Mouse (Mus musculus) midbrain, embryonic 15.5 days (tissue): ENCODE data around the gene Zcchc10. TPM values are rescaled to one million over a fixed set of nuclear protein-coding genes. Genes with fewer than 3 reads are reported as not detected.

Experiments used
- ATAC-seq: fragments of 200-750 bp; cut with Nextera tagmentation; replicated peaks from 2 replicates; pipeline ENCODE4 v1.8.0; 2017; ENCODE audit warnings: moderate TSS enrichment
- H3K27ac ChIP-seq: fragments of 300-500 bp; sonication (generic); 2 replicates; pipeline ENCODE4 v1.5.1; 2015; ENCODE audit warnings: mild to moderate bottlenecking, inconsistent platforms
- H3K27me3 ChIP-seq: fragments of 300-500 bp; sonication (generic); replicated peaks from 2 replicates; pipeline ENCODE4 v1.6.1; 2015; ENCODE audit warnings: inconsistent platforms
- H3K36me3 ChIP-seq: fragments of 300-500 bp; sonication (generic); replicated peaks from 2 replicates; pipeline ENCODE4 v1.6.1; 2015; ENCODE audit warnings: inconsistent platforms
- H3K4me1 ChIP-seq: fragments of 300-500 bp; sonication (generic); 2 replicates; pipeline ENCODE4 v1.6.1; 2015; ENCODE audit warnings: inconsistent platforms
- H3K4me2 ChIP-seq: fragments of 300-500 bp; sonication (generic); 2 replicates; pipeline ENCODE4 v1.6.1; 2015; ENCODE audit warnings: inconsistent platforms, mild to moderate bottlenecking, moderate library complexity
- H3K4me3 ChIP-seq: fragments of 300-500 bp; sonication (generic); 2 replicates; pipeline ENCODE4 v1.5.1; 2015; ENCODE audit warnings: mild to moderate bottlenecking, inconsistent platforms
- H3K9ac ChIP-seq: fragments of 300-500 bp; sonication (generic); 2 replicates; pipeline ENCODE4 v1.6.1; 2015; ENCODE audit warnings: mild to moderate bottlenecking, inconsistent platforms
- H3K9me3 ChIP-seq: fragments of 300-500 bp; sonication (generic); 2 replicates; pipeline ENCODE4 v1.6.1; 2016; ENCODE audit warnings: inconsistent platforms
- WGBS: fragments of 180-500 bp; shearing (Covaris S2); methylation state at CpG from one replicate; pipeline ENCODE4 v1.1.7; 2015; ENCODE audit warnings: mixed read lengths; 5-methylcytosine and 5-hydroxymethylcytosine counted together
- polyA plus RNA-seq: library from polyadenylated mRNA; unstranded; fragments of >200 nt; fragmentation: Nextera tagmentation; extraction: Ambion mirVana; gene quantifications from 2 replicates; pipeline ENCODE4 v1.2.1, GENCODE M21; 2015

Gene Zcchc10
- polyA plus RNA-seq, 1 experiment from 2014 or later, result 12.1 TPM

DNA sequence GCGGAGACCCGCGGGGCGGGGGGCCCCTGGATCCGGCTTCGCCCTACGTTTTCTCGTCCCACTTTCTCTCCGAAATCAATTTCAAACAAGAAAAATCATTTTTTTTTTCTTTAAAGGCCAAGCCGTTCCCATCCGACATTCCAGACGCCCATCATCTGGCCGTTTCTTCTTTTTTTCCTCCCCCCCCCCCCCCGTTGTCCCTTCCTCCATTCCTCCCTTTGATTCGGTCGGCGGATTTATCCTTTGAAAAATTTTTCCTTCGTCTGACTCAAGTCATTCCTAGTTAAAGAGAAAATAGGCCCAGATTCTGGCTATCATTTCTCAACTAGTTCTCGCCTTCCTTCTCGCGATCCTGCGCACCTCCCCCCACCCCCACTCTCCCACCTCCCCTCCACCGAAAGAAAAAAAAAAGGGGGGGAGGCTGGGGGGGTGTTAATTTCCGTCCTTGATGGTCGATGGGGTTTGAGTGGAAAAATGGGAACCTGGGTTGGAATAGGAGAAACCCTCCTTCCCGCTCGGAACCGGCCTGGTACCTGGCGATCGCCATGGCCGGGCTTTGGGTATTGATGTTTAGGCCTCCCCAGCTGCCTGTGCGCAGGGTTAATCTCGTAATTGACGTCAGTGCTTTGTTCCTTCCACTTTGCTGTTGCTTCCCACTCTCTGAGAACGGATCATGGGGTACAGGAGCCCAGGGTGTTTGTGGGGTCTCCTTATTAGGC is 26.9 kb downstream of the Zcchc10 start:
- Histone ChIP-seq H3K4me2 (peak overlapping the region; percentile 68), H3K4me3 (peak overlapping the region; percentile 79), H3K9me3 (no peaks in the 10 kb centered on the region), H3K4me1 (peaks cover 21% of the 10 kb centered on the region), H3K36me3 (no peaks in the 10 kb centered on the region), H3K27me3 (peaks cover 3% of the 10 kb centered on the region; the same call in 1 of the 2 replicates), H3K9ac (peak overlapping the region; percentile 92), H3K27ac (peak overlapping the region; percentile 98)
- under 1% methylated on average over 35 of the region's 35 CpGs for WGBS
- no peak for ATAC-seq

DNA sequence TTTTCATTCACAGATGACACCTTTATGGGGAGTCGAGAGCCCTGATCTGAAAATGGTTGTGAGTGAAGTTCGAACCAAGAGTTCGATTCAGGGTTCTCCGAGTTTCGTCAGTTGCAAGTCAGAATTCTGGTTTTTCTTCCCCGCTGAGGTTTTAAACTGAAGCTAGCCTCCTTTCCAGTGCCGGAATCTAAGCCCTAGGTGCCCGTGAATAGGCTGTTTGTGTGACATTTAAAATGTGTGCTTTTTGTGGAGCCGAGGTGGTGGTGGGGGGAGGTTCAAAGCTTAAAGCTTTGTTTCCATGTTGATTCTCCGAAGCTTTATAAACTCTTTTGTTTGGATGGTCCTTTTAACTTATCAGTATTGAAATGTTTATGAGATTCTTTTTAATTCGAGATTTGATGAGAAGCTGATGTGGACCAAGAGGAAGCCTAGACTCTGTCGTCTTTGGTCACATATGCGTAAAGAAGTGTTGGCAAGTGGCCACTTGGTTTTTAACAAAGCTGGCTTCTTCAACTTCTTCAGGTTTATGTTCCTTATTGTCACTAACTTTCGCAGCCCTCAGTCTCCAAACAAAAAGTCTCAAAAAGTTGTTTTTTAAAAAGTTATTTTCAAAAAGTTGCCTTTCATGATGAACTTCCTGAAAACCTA is 27.6 kb downstream of the Zcchc10 start:
- H3K36me3 ChIP-seq, result no peaks in the 10 kb centered on the region
- WGBS, result 3% methylated on average over 14 of the region's 14 CpGs
- peaks cover 22% of the 10 kb centered on the region for H3K4me1 ChIP-seq
- H3K4me3 ChIP-seq, result peak overlapping the region; percentile 79
- no peak for ATAC-seq
- H3K27me3 ChIP-seq, result peaks cover 3% of the 10 kb centered on the region; the same call in 1 of the 2 replicates
- H3K9me3 ChIP-seq, result no peaks in the 10 kb centered on the region
- peak overlapping the region; percentile 92 for H3K9ac ChIP-seq
- H3K4me2 ChIP-seq, result peak overlapping the region; percentile 68
- peak overlapping the region; percentile 98 for H3K27ac ChIP-seq

DNA sequence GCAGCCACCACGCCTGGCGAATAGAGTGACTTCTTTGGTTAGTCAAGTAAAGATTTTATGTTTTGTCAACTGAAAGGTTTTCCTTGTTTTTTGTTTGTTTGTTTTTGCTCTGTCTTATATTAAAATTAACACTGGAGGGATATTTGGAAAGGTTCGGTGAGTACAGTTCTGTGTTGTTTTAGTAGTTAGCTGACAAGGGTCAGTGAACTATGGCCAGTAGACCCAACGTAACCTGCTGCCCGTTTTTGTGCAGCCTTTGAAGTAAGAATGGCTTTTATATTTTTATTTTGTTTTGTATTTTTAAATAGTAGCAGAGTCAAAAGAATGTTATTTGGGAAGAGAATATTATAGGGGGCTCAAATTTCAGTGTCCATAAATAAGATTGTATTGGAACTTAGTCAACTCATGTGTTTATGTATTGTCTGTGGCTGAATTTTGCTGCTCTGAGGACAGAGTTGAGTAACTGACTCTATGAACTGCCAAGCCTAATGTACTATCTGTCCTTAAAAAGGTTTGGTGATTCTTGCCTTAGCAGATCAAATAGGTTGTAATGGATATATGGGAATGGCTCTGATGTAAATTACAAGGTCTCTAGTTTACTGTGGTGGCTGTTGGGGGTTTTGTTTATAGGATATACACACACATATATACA is 34.2 kb downstream of the Zcchc10 start:
- no peaks in the 10 kb centered on the region for H3K27me3 ChIP-seq
- no peak overlapping the region for H3K4me3 ChIP-seq
- WGBS, result 94% methylated on average over 5 of the region's 5 CpGs
- H3K4me2 ChIP-seq, result no peak overlapping the region
- ATAC-seq, result no peak
- no peaks in the 10 kb centered on the region for H3K9me3 ChIP-seq
- peaks cover 9% of the 10 kb centered on the region for H3K4me1 ChIP-seq
- H3K9ac ChIP-seq, result no peak overlapping the region
- no peaks in the 10 kb centered on the region for H3K36me3 ChIP-seq
- H3K27ac ChIP-seq, result no peak overlapping the region

DNA sequence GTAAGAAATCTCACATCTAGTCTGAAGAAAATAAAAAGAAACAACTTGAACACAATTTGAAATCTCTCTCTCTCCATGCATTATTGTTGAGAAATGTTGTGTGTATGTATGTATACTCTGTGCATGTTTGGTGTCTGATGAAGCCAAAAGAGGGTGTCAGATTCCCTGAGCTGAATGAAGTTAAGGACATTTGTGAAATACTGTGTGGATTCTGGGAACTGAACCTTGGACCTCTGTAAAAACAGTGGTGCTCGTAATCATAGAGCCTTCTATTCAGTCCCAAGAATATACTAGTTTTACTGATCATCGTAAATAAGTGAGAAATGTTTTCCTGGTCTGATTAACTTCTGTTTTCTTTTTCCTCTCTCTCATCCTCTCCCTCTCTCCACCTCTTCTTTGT is 42.6 kb downstream of the Zcchc10 start:
- Histone ChIP-seq H3K9ac (no peak overlapping the region), H3K27ac (no peak overlapping the region), H3K4me2 (no peak overlapping the region), H3K36me3 (peaks cover 12% of the 10 kb centered on the region; the same call in 1 of the 2 replicates), H3K27me3 (no peaks in the 10 kb centered on the region), H3K4me3 (no peak overlapping the region), H3K4me1 (no peaks in the 10 kb centered on the region), H3K9me3 (no peaks in the 10 kb centered on the region)
- WGBS, result 93% methylated on average over 2 of the region's 2 CpGs
- ATAC-seq, result no peak

DNA sequence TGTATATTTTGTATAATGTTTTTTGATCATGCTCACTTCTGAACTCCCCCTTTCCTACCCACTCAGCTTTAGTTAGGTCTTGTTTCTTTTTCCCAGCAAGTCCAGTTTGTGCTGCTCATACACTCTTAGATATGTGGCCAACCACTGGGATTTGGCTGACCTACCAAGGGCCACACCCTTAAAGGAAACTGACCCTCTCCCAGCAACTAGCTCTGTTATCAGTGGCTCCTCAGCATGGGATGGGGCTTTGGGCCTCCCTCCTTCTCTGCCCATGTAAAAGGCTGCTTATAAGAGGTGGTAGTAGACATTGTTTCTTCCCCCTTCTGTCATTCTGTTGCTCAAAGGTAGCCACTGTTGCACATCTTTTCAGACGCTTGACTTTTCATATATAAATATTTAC is 54.4 kb downstream of the Zcchc10 start:
- ATAC-seq, result no peak
- Histone ChIP-seq H3K4me3 (no peak overlapping the region), H3K9me3 (no peaks in the 10 kb centered on the region), H3K36me3 (peaks cover 21% of the 10 kb centered on the region), H3K9ac (no peak overlapping the region), H3K27ac (no peak overlapping the region), H3K4me1 (no peaks in the 10 kb centered on the region), H3K27me3 (no peaks in the 10 kb centered on the region), H3K4me2 (no peak overlapping the region)
- WGBS, result 92% methylated on average over 1 of the region's 1 CpGs

Other genes with a start within 250 kb of the Zcchc10 start
- gene Hspa4, start 24.2 kb upstream of the Zcchc10 start, polyA plus RNA-seq, result 42.0 and 43.2 TPM in 2 replicates
- gene Aff4, start 26.2 kb downstream of the Zcchc10 start, polyA plus RNA-seq, result 54.3 and 72.6 TPM in 2 replicates
- 0.35 TPM in 1 of 2 replicates, not detected in the other for gene Leap2, start 98.5 kb downstream of the Zcchc10 start, polyA plus RNA-seq
- 645 and 649 TPM in 2 replicates for gene Uqcrq, start 106.2 kb downstream of the Zcchc10 start, polyA plus RNA-seq
- gene Gdf9, start 106.3 kb downstream of the Zcchc10 start, polyA plus RNA-seq, result 3.5 and 4.0 TPM in 2 replicates
- gene Gm10447, start 132.4 kb downstream of the Zcchc10 start, polyA plus RNA-seq, result 0.09 TPM in 1 of 2 replicates, not detected in the other
- gene Shroom1, start 132.5 kb downstream of the Zcchc10 start, polyA plus RNA-seq, result 3.5 and 3.7 TPM in 2 replicates
- gene Gm9837, start 145.8 kb downstream of the Zcchc10 start, polyA plus RNA-seq, result not detected in 2 replicates
- 0.39 TPM in 1 of 2 replicates, not detected in the other for gene Gm9945, start 155.5 kb downstream of the Zcchc10 start, polyA plus RNA-seq
- 0.99 and 1.1 TPM in 2 replicates for gene Sowaha, start 155.6 kb downstream of the Zcchc10 start, polyA plus RNA-seq
- gene Sept8, start 194.6 kb downstream of the Zcchc10 start, polyA plus RNA-seq, result 18.4 TPM in 2 replicates
- 345 and 349 TPM in 2 replicates for gene Kif3a, start 242.7 kb downstream of the Zcchc10 start, polyA plus RNA-seq